Mouse (Mus musculus) ES-Bruce4 (cell line): Measurements from ENCODE around the gene Ubl7. TPM values are rescaled to one million over a fixed set of nuclear protein-coding genes. Genes with fewer than 3 reads are reported as not detected.

Experiments
- H3K27ac ChIP-seq: 2 replicates; pipeline ENCODE4 v1.5.1; 2012; ENCODE audit warnings: low read length, inconsistent platforms; ENCODE audit not compliant: insufficient read depth
- H3K27me3 ChIP-seq: 2 replicates; pipeline ENCODE4 v1.6.1; 2012; ENCODE audit warnings: mild to moderate bottlenecking, low read length, inconsistent platforms; ENCODE audit not compliant: control insufficient read depth, poor library complexity, insufficient read depth, severe bottlenecking
- H3K36me3 ChIP-seq: 2 replicates; pipeline ENCODE4 v1.6.1; 2012; ENCODE audit warnings: inconsistent platforms, mild to moderate bottlenecking, low read length, moderate library complexity; ENCODE audit not compliant: control insufficient read depth, poor library complexity, insufficient read depth, severe bottlenecking
- H3K4me1 ChIP-seq: one replicate; pipeline ENCODE4 v1.8.1; 2011; ENCODE audit warnings: low read length; ENCODE audit not compliant: control insufficient read depth, insufficient read depth
- H3K4me3 ChIP-seq: 2 replicates; pipeline ENCODE4 v1.5.1; 2011; ENCODE audit warnings: low read depth, mild to moderate bottlenecking, low read length
- H3K9ac ChIP-seq: 2 replicates; pipeline ENCODE4 v1.6.1; 2012; ENCODE audit warnings: low read depth, mild to moderate bottlenecking, inconsistent platforms; ENCODE audit not compliant: poor library complexity, severe bottlenecking
- H3K9me3 ChIP-seq: replicated peaks from 2 replicates; pipeline ENCODE4 v1.6.1; 2012; ENCODE audit warnings: mild to moderate bottlenecking, low read length, inconsistent platforms; ENCODE audit not compliant: control insufficient read depth, poor library complexity, insufficient read depth, severe bottlenecking
- CTCF ChIP-seq: IDR thresholded peaks from one replicate; pipeline ENCODE4 v1.8.1; 2011; ENCODE audit warnings: low read depth, low read length
- EP300 ChIP-seq: IDR thresholded peaks from 2 replicates; pipeline ENCODE4 v1.6.1; 2011; ENCODE audit warnings: low read depth, low read length; ENCODE audit not compliant: insufficient read depth
- POLR2A ChIP-seq: IDR thresholded peaks from one replicate; pipeline ENCODE4 v1.8.1; 2011; ENCODE audit warnings: low read length; ENCODE audit not compliant: insufficient read depth
- polyA plus RNA-seq: library from polyadenylated mRNA; stranded (reverse); fragments of >200 nt; gene quantifications from 2 replicates; pipeline ENCODE4 v1.2.4, GENCODE M21; 2011; ENCODE audit warnings: low read depth; ENCODE audit not compliant: missing spikeins, insufficient read depth, insufficient read length

The Ubl7 gene
- polyA plus RNA-seq, 1 experiment, result 67.5 TPM

DNA sequence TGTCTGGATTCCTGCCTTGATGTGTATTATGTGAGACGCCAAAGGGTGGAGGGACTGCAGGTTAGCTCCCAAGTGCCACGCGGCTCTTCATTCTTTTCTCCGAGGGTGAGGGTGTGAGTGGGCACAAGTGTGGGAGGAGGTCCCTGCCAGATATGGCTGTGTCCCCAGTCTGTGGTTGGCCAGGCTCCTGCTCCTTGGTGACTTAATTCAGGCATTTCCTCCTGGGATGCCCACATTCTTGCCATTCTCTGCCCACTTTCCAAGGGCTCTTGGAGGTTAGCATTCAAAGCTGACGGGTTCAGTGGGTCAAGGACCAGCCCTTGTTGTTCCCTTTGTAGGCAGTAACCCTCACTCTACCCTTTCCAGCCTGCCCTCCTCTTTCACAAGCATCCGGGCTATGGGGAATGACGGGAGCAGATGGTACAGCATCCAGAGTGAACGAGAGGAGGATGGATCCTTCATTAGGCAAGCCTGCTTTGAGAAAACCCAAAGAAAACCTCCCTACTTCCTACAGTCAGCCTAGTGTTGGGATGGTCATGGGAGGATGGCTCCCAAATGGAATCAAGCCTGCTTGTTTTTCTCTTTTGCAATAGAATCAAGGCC lies 38.4 kb downstream of the Ubl7 start:
- no peaks in the 10 kb centered on the region for H3K9me3 ChIP-seq
- no peak overlapping the region for H3K4me3 ChIP-seq
- no peak for TF ChIP-seq CTCF
- no peak for TF ChIP-seq POLR2A
- no peak for TF ChIP-seq EP300
- no peak overlapping the region for H3K9ac ChIP-seq
- no peaks in the 10 kb centered on the region for H3K36me3 ChIP-seq
- no peak overlapping the region for H3K27ac ChIP-seq
- H3K27me3 ChIP-seq, result no peaks in the 10 kb centered on the region
- H3K4me1 ChIP-seq, result no peaks in the 10 kb centered on the region

DNA sequence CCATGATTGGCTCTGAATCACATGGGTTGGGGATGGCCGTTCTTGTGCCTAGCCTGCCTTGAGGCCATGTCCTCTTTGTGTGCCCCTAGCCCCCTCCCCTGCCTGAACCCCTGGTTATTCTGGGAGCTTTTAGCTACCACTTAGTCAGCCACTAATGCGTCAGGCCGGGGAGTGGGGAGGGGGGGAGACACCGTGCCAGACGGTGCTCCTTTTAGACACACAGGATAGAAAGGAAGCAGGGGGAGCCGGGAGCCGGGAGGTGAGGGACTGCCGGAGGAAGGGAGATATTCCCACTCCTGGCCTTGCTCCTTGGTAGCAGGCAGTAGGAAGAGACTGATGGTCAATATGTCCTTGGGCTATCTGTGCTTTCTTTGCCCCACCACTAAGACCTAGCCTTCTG lies 39.1 kb downstream of the Ubl7 start:
- Histone ChIP-seq H3K27ac (no peak overlapping the region), H3K4me1 (no peaks in the 10 kb centered on the region)

DNA sequence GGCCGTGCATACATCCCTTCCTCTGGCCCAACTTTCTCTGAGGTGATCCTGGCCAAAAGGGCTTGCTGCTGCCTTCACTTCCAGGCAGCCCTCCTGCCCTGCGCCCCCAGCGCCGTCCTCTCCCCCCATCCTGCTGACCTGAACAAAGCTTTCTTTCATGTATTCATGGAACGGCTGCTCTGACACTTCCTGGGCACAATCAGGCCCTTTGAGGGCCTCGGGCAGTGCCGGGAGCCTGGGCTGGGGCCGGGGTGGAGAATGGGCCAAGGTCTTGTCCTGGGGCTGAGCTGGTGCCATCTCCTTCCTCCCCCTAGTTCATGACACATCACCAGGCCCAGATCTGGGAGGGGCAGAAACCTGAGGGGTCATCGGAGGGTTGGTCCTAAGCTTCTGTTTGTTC lies 39.7 kb downstream of the Ubl7 start:
- no peak overlapping the region for H3K4me3 ChIP-seq
- H3K9me3 ChIP-seq, result no peaks in the 10 kb centered on the region
- no peaks in the 10 kb centered on the region for H3K4me1 ChIP-seq
- no peak overlapping the region for H3K9ac ChIP-seq
- no peaks in the 10 kb centered on the region for H3K36me3 ChIP-seq
- TF ChIP-seq CTCF (no peak), EP300 (no peak), POLR2A (no peak)
- H3K27me3 ChIP-seq, result no peaks in the 10 kb centered on the region
- H3K27ac ChIP-seq, result no peak overlapping the region

More for the DNA sequence above, 39.1 kb downstream of the Ubl7 start:
- no peak overlapping the region for H3K9ac ChIP-seq
- H3K4me3 ChIP-seq, result no peak overlapping the region
- no peaks in the 10 kb centered on the region for H3K27me3 ChIP-seq
- TF ChIP-seq EP300 (no peak), POLR2A (no peak), CTCF (no peak)
- no peaks in the 10 kb centered on the region for H3K36me3 ChIP-seq
- no peaks in the 10 kb centered on the region for H3K9me3 ChIP-seq

DNA sequence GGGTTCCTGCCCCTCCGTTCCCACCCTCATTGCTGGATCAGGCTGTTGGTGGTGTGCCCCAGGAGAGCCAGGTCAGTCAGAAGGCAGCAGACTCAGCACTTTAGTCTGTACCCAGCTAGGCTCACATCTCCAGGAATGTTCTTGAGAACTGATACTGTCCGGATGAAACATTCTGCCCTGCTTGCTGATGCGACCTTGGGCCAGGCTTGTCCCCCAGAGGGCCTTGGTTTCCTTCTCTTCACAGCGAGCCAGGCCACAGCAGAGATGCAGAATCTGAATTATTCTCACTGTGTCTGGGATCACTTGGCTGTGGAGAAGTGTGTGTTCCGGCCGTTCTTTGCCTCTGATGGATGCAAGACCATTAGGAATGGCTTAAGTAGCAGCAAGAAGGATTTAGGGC lies 41.2 kb downstream of the Ubl7 start:
- no peaks in the 10 kb centered on the region for H3K36me3 ChIP-seq
- H3K27ac ChIP-seq, result no peak overlapping the region
- H3K4me1 ChIP-seq, result no peaks in the 10 kb centered on the region
- no peaks in the 10 kb centered on the region for H3K27me3 ChIP-seq
- H3K9me3 ChIP-seq, result no peaks in the 10 kb centered on the region
- H3K4me3 ChIP-seq, result no peak overlapping the region
- H3K9ac ChIP-seq, result no peak overlapping the region
- TF ChIP-seq POLR2A, result no peak
- no peak for TF ChIP-seq EP300
- no peak for TF ChIP-seq CTCF

DNA sequence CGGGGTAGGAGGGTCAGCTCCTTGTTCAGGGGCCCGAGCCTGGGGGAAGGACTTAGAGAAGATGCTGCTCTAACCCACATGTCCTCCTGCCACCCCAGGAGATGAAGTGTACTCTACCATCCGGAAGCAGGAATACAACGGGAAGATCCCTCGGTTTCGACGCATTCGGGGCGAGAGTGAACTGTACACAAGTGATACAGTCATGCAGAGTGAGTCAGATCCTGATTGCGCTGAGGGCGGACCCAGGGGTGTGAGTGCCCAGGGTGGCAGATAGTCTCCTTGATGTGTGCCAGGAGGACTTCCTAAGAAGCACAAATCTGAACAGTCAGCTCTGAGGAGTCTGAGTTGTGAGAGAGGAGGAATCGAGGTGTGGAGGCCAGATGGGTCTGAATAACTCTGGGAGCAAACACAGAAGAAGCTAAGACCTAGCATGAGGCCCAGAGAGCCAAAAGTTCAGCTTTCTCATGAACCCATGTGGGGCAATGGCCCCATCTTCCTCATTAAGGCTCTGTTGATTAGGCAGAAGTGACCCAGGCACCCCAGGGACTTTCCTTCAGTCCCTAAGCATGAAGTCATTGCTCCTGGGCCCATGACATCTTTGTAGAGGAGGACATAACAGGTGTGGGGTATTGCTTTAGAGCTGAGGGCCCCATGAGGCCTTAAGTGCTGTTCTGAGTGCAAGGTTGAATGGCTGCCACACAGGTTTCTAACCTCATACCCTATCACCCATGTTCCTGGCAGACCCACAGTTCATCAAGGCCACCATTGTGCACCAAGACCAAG lies 44.4 kb downstream of the Ubl7 start:
- Histone ChIP-seq H3K4me1 (no peaks in the 10 kb centered on the region), H3K9me3 (no peaks in the 10 kb centered on the region), H3K27me3 (no peaks in the 10 kb centered on the region), H3K4me3 (no peak overlapping the region), H3K36me3 (no peaks in the 10 kb centered on the region), H3K9ac (no peak overlapping the region), H3K27ac (no peak overlapping the region)
- TF ChIP-seq POLR2A (no peak), EP300 (no peak)

DNA sequence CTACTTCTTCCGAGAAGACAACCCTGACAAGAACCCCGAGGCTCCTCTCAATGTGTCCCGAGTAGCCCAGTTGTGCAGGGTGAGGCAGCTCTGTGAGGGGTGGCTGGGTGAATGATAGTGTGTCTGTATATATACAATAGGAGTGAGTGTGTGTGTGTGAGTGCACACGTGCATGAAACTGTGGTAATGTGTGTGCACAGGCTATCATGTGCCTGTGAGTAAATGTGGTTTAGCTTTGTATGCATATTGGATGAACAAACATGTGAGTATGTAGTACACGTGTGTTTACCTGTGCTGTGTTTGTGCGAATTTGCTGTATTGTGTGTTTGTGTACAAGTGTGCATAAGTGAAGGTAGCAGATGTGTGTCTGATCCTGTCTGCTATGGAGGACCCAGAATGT lies 45.0 kb downstream of the Ubl7 start:
- TF ChIP-seq EP300 (no peak), CTCF (no peak), POLR2A (no peak)
- Histone ChIP-seq H3K4me3 (no peak overlapping the region), H3K27me3 (no peaks in the 10 kb centered on the region), H3K27ac (no peak overlapping the region), H3K9ac (no peak overlapping the region), H3K9me3 (no peaks in the 10 kb centered on the region), H3K4me1 (no peaks in the 10 kb centered on the region), H3K36me3 (no peaks in the 10 kb centered on the region)
